ENCODE assay signal across 26 mouse cellular contexts in the genomic region with DNA sequence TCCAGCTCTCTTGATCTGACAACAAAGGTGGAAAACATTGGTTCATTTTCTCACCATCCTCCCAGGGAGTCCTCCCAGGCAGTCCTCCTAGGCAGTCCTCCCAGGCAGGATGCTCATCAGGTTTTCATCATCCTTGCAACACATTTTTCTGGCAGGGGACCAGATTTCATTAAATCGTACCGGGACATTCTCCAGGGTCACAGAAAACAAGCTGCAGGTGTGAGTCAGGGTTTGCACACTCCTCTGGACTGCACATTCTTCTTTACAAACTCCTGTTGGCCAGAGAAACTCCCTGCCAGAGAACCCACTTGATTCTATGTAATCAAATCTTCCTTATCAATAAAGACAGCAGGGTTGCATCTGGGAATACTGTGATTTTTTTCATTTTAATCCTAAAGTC. TPM values are rescaled to one million over a fixed set of nuclear protein-coding genes. Genes with fewer than 3 reads are reported as not detected.
DNase-seq lines count a peak whose midpoint lies in the region; ATAC-seq and TF ChIP-seq lines count a peak whose summit lies in the region.
"Had no signal": no experiment of that assay in that cellular context is flagged by ENCODE, and none has a peak within 500 bp of the region (broad histone marks: within the 10 kb centered on the region; RNA-seq: fewer than 3 reads in every experiment).

No protein-coding gene starts in this region.

- ATAC-seq in limb, embryonic 12.5 days (ENCODE audit: insufficient number of reproducible peaks, insufficient read depth, low FRiP score, low TSS enrichment, low read depth): no peak
- ATAC-seq in heart, embryonic 11.5 days (replicated peaks; ENCODE audit: insufficient number of reproducible peaks, low FRiP score, low TSS enrichment): no peak
- ATAC-seq: forebrain, embryonic 13.5 days; forebrain, embryonic 16.5 days; hindbrain, embryonic 16.5 days; intestine, embryonic 15.5 days; Patski had no signal

- peak; percentile 54 for DNase-seq in heart, adult 11 months
- DNase-seq in heart, postnatal 4 days: no peak
- peak; percentile 75 for DNase-seq in NIH3T3 (ENCODE audit: low read depth)
- peak; percentile 63 for DNase-seq in forelimb bud, embryonic 11.5 days (ENCODE audit: low read depth, low spot score)
- DNase-seq in thymus, adult 2 months: no peak
- DNase-seq in thymus, postnatal 36 days: no peak
- DNase-seq: adrenal gland, postnatal 14 days; cerebellum, adult 11 months; cerebellum, adult 2 months; cerebellum, adult 9-11 months; cerebellum, postnatal 25 days; gastrocnemius, adult 2 months; gastrocnemius, postnatal 25 days; heart, adult 2 months had no signal

- H3K4me3 ChIP-seq in limb, embryonic 12.5 days (replicated peaks): no peak overlapping the region
- H3K4me3 ChIP-seq in thymus, adult 2 months (ENCODE audit: control insufficient read depth, insufficient read depth, low read length): no peak overlapping the region
- no peak overlapping the region for H3K4me3 ChIP-seq in heart, embryonic 11.5 days (ENCODE audit: low read depth, low read length)
- H3K4me3 ChIP-seq: embryonic facial prominence, embryonic 13.5 days; forebrain, embryonic 10.5 days; forebrain, embryonic 13.5 days; gastrocnemius, adult 2 months; heart, adult 2 months; heart, embryonic 10.5 days; hindbrain, embryonic 10.5 days; hindbrain, embryonic 13.5 days; intestine, embryonic 15.5 days had no signal

- H3K36me3 ChIP-seq in limb, embryonic 12.5 days: no peaks in the 10 kb centered on the region
- no peaks in the 10 kb centered on the region for H3K36me3 ChIP-seq in thymus, adult 2 months (ENCODE audit: control insufficient read depth, insufficient read depth, low read length)
- H3K36me3 ChIP-seq in heart, embryonic 11.5 days (ENCODE audit: control insufficient read depth, insufficient read depth, low read length): no peaks in the 10 kb centered on the region
- H3K36me3 ChIP-seq: embryonic facial prominence, embryonic 13.5 days; forebrain, embryonic 10.5 days; heart, embryonic 10.5 days; hindbrain, embryonic 10.5 days; hindbrain, embryonic 13.5 days; intestine, embryonic 15.5 days had no signal

- H3K27me3 ChIP-seq in limb, embryonic 12.5 days: no peaks in the 10 kb centered on the region
- H3K27me3 ChIP-seq in thymus, adult 2 months (ENCODE audit: control insufficient read depth, insufficient read depth, low read length): no peaks in the 10 kb centered on the region
- H3K27me3 ChIP-seq in heart, embryonic 11.5 days (ENCODE audit: control insufficient read depth, insufficient read depth, low read length): no peaks in the 10 kb centered on the region
- H3K27me3 ChIP-seq: embryonic facial prominence, embryonic 13.5 days; forebrain, embryonic 13.5 days; hindbrain, embryonic 13.5 days; intestine, embryonic 15.5 days; Patski had no signal

- TF ChIP-seq CTCF in thymus, adult 2 months (IDR thresholded peaks at IDR 0.05; ENCODE audit: borderline replicate concordance, control insufficient read depth, extremely low read depth, insufficient read depth, low read length, poor library complexity): no peak

- H3K9me3 ChIP-seq in limb, embryonic 12.5 days: no peaks in the 10 kb centered on the region
- no peaks in the 10 kb centered on the region for H3K9me3 ChIP-seq in heart, embryonic 11.5 days (replicated peaks; ENCODE audit: control insufficient read depth, low read length)
- H3K9me3 ChIP-seq: embryonic facial prominence, embryonic 13.5 days; forebrain, embryonic 10.5 days; forebrain, embryonic 13.5 days; heart, embryonic 10.5 days; hindbrain, embryonic 10.5 days; hindbrain, embryonic 13.5 days; intestine, embryonic 15.5 days had no signal

- H3K4me1 ChIP-seq in limb, embryonic 12.5 days (replicated peaks): peaks cover 4% of the 10 kb centered on the region
- H3K4me1 ChIP-seq in thymus, adult 2 months (replicated peaks; ENCODE audit: control insufficient read depth, insufficient read depth, low read length): no peaks in the 10 kb centered on the region
- no peaks in the 10 kb centered on the region for H3K4me1 ChIP-seq in heart, embryonic 11.5 days (ENCODE audit: control insufficient read depth, insufficient read depth, low read length)
- H3K4me1 ChIP-seq: forebrain, embryonic 10.5 days; forebrain, embryonic 13.5 days; heart, embryonic 10.5 days; hindbrain, embryonic 10.5 days; hindbrain, embryonic 13.5 days; intestine, embryonic 15.5 days had no signal

- WGBS in limb, embryonic 12.5 days: 11% methylated on average over 2 of the region's 2 CpGs
- WGBS in thymus, adult 2 months: 86% methylated on average over 2 of the region's 2 CpGs
- WGBS in heart, embryonic 11.5 days (ENCODE audit: insufficient replicate concordance): 54% methylated on average over 2 of the region's 2 CpGs

- peak overlapping the region; percentile 12; the same call in 1 of the 2 replicates for H3K27ac ChIP-seq in limb, embryonic 12.5 days
- no peak overlapping the region for H3K27ac ChIP-seq in thymus, adult 2 months (ENCODE audit: control insufficient read depth, insufficient read depth, low read length)
- H3K27ac ChIP-seq in heart, embryonic 11.5 days (ENCODE audit: low read depth, low read length): no peak overlapping the region
- H3K27ac ChIP-seq: embryonic facial prominence, embryonic 13.5 days; forebrain, embryonic 10.5 days; forebrain, embryonic 13.5 days; gastrocnemius, adult 2 months; heart, adult 2 months; heart, embryonic 10.5 days; hindbrain, embryonic 10.5 days; hindbrain, embryonic 13.5 days; intestine, embryonic 15.5 days had no signal

- no peak overlapping the region for H3K9ac ChIP-seq in limb, embryonic 12.5 days (replicated peaks)
- H3K9ac ChIP-seq in heart, embryonic 11.5 days (ENCODE audit: low read depth, low read length): no peak overlapping the region
- H3K9ac ChIP-seq: embryonic facial prominence, embryonic 13.5 days; forebrain, embryonic 13.5 days; hindbrain, embryonic 13.5 days; intestine, embryonic 15.5 days had no signal

- H3K4me2 ChIP-seq in limb, embryonic 12.5 days: no peak overlapping the region
- H3K4me2 ChIP-seq in heart, embryonic 11.5 days: no peak overlapping the region
- H3K4me2 ChIP-seq: embryonic facial prominence, embryonic 13.5 days; forebrain, embryonic 13.5 days; hindbrain, embryonic 13.5 days; intestine, embryonic 15.5 days had no signal

- TF ChIP-seq POLR2A in thymus, adult 2 months (IDR thresholded peaks at IDR 0.05; ENCODE audit: control insufficient read depth, extremely low read depth, insufficient read depth, low read length, poor library complexity): no peak

RNA-seq across cellular contexts. Expression of a gene that starts 25.9 kb away (rescaled TPM):
- total RNA-seq in heart, postnatal 4 days (2021): 10 to 100 TPM; 17.2 to 18.3 TPM
- polyA plus RNA-seq in limb, embryonic 12.5 days (2016; fragmentation: Nextera tagmentation; extraction: Ambion mirVana): 17.7 and 18.3 TPM in 2 replicates
- 3.7 and 4.5 TPM in 2 replicates for polyA plus RNA-seq in thymus, adult 2 months (2012; rRNA removed)
- 6.2 and 8.7 TPM in 2 replicates for polyA plus RNA-seq in heart, embryonic 11.5 days (2014; fragmentation: Nextera tagmentation; extraction: Ambion mirVana)

Comparison
In these comparisons a context has a peak if more than half of its experiments do, and no peak if none do; other contexts are left out.
1. DNase-seq: peak in heart, adult 11 months (single experiment), NIH3T3 (single experiment) and forelimb bud, embryonic 11.5 days (single experiment); none in heart, postnatal 4 days (single experiment), thymus, adult 2 months (single experiment) and thymus, postnatal 36 days (0 of 2).